Mouse (Mus musculus): ENCODE results near the gene Flt3l. TPM values are rescaled to one million over a fixed set of nuclear protein-coding genes. Genes with fewer than 3 reads are reported as not detected.
A peak's percentile ranks its signal among the peaks of the same experiment; 100 is the strongest.

Gene Flt3l
- polyA plus RNA-seq, 1 experiment from 2014 or later = 2.4 TPM

- no peak for TF ChIP-seq CTCF (IDR thresholded peaks at IDR 0.05; ENCODE audit: low read depth)
- Histone ChIP-seq H3K27me3 (ENCODE audit: insufficient read depth, low read length) (no peaks in the 10 kb centered on the region), H3K4me1 (replicated peaks; ENCODE audit: insufficient read depth, low read length) (peaks cover 11% of the 10 kb centered on the region), H3K27ac (peak overlapping the region; percentile 80), H3K36me3 (ENCODE audit: insufficient read depth, low read length) (peaks cover 14% of the 10 kb centered on the region; the same call in 1 of the 2 replicates), H3K4me3 (replicated peaks; ENCODE audit: low read depth, low read length) (no peak overlapping the region), H3K4me2 (ENCODE audit: low read length) (no peak overlapping the region), H3K9ac (ENCODE audit: low read depth, low read length) (no peak overlapping the region), H3K9me3 (replicated peaks; ENCODE audit: low read length) (no peaks in the 10 kb centered on the region)
- no peak for ATAC-seq (replicated peaks; ENCODE audit: low FRiP score, low read depth)
- DNase-seq (ENCODE audit: low spot score) = peak; percentile 51
- WGBS = 29% methylated on average over 4 of the region's 4 CpGs
Measured at GRCm38 (mm10) chr7:45150321-45150720, 14.1 kb upstream of the Flt3l start.

- WGBS = 64% methylated on average over 6 of the region's 6 CpGs
- ATAC-seq (replicated peaks; ENCODE audit: low FRiP score, low read depth) (no peak), DNase-seq (ENCODE audit: low spot score) (peak; percentile 69)
- Histone ChIP-seq H3K4me2 (ENCODE audit: low read length) (no peak overlapping the region), H3K27ac (peak overlapping the region; percentile 69), H3K27me3 (ENCODE audit: insufficient read depth, low read length) (no peaks in the 10 kb centered on the region), H3K36me3 (ENCODE audit: insufficient read depth, low read length) (peaks cover 21% of the 10 kb centered on the region), H3K9me3 (replicated peaks; ENCODE audit: low read length) (no peaks in the 10 kb centered on the region), H3K4me3 (replicated peaks; ENCODE audit: low read depth, low read length) (no peak overlapping the region), H3K4me1 (replicated peaks; ENCODE audit: insufficient read depth, low read length) (peaks cover 11% of the 10 kb centered on the region), H3K9ac (ENCODE audit: low read depth, low read length) (no peak overlapping the region)
- no peak for TF ChIP-seq CTCF (IDR thresholded peaks at IDR 0.05; ENCODE audit: low read depth)
Measured at GRCm38 (mm10) chr7:45149545-45149944, 13.3 kb upstream of the Flt3l start.

- ATAC-seq (replicated peaks; ENCODE audit: low FRiP score, low read depth) (no peak), DNase-seq (ENCODE audit: low spot score) (no peak)
- no peaks in the 10 kb centered on the region for H3K27me3 ChIP-seq (ENCODE audit: insufficient read depth, low read length)
- TF ChIP-seq CTCF (IDR thresholded peaks at IDR 0.05; ENCODE audit: low read depth) = no peak
- H3K36me3 ChIP-seq (ENCODE audit: insufficient read depth, low read length) = peaks cover 28% of the 10 kb centered on the region
- peaks cover 11% of the 10 kb centered on the region for H3K4me1 ChIP-seq (replicated peaks; ENCODE audit: insufficient read depth, low read length)
- peak overlapping the region; percentile 69 for H3K27ac ChIP-seq
- no peak overlapping the region for H3K9ac ChIP-seq (ENCODE audit: low read depth, low read length)
- WGBS = 55% methylated on average over 4 of the region's 4 CpGs
- H3K4me3 ChIP-seq (replicated peaks; ENCODE audit: low read depth, low read length) = no peak overlapping the region
- no peak overlapping the region for H3K4me2 ChIP-seq (ENCODE audit: low read length)
- no peaks in the 10 kb centered on the region for H3K9me3 ChIP-seq (replicated peaks; ENCODE audit: low read length)
Measured at GRCm38 (mm10) chr7:45148534-45149098, 12.4 kb upstream of the Flt3l start.

- H3K9me3 ChIP-seq (replicated peaks; ENCODE audit: low read length) = no peaks in the 10 kb centered on the region
- H3K9ac ChIP-seq (ENCODE audit: low read depth, low read length) = no peak overlapping the region
- no peak for TF ChIP-seq CTCF (IDR thresholded peaks at IDR 0.05; ENCODE audit: low read depth)
- H3K4me2 ChIP-seq (ENCODE audit: low read length) = no peak overlapping the region
- DNase-seq (ENCODE audit: low spot score) (no peak), ATAC-seq (replicated peaks; ENCODE audit: low FRiP score, low read depth) (peak; percentile 52)
- no peaks in the 10 kb centered on the region for H3K27me3 ChIP-seq (ENCODE audit: insufficient read depth, low read length)
- WGBS = 67% methylated on average over 11 of the region's 11 CpGs
- H3K36me3 ChIP-seq (ENCODE audit: insufficient read depth, low read length) = peaks cover 34% of the 10 kb centered on the region
- peak overlapping the region; percentile 69 for H3K27ac ChIP-seq
- H3K4me3 ChIP-seq (replicated peaks; ENCODE audit: low read depth, low read length) = no peak overlapping the region
- H3K4me1 ChIP-seq (replicated peaks; ENCODE audit: insufficient read depth, low read length) = peaks cover 11% of the 10 kb centered on the region
Measured at GRCm38 (mm10) chr7:45147899-45148298, 11.7 kb upstream of the Flt3l start.

GRCm38 (mm10) chr7:45147267-45147666 is 11.0 kb upstream of the Flt3l start:
- peak overlapping the region; percentile 64; the same call in 1 of the 2 replicates for H3K27ac ChIP-seq
- no peak overlapping the region for H3K4me3 ChIP-seq (replicated peaks; ENCODE audit: low read depth, low read length)
- peak; percentile 17; the same call in 1 of the 2 replicates for ATAC-seq (replicated peaks; ENCODE audit: low FRiP score, low read depth)
- H3K4me1 ChIP-seq (replicated peaks; ENCODE audit: insufficient read depth, low read length) = peaks cover 11% of the 10 kb centered on the region
- H3K36me3 ChIP-seq (ENCODE audit: insufficient read depth, low read length) = peaks cover 37% of the 10 kb centered on the region
- no peaks in the 10 kb centered on the region for H3K9me3 ChIP-seq (replicated peaks; ENCODE audit: low read length)
- no peaks in the 10 kb centered on the region for H3K27me3 ChIP-seq (ENCODE audit: insufficient read depth, low read length)
- H3K4me2 ChIP-seq (ENCODE audit: low read length) = no peak overlapping the region
- no peak overlapping the region for H3K9ac ChIP-seq (ENCODE audit: low read depth, low read length)
- 88% methylated on average over 11 of the region's 11 CpGs for WGBS
- TF ChIP-seq CTCF (IDR thresholded peaks at IDR 0.05; ENCODE audit: low read depth) = no peak
- DNase-seq (ENCODE audit: low spot score) = no peak

- Histone ChIP-seq H3K36me3 (ENCODE audit: insufficient read depth, low read length) (peaks cover 37% of the 10 kb centered on the region), H3K4me1 (replicated peaks; ENCODE audit: insufficient read depth, low read length) (peaks cover 5% of the 10 kb centered on the region; the same call in 1 of the 2 replicates), H3K9ac (ENCODE audit: low read depth, low read length) (no peak overlapping the region), H3K9me3 (replicated peaks; ENCODE audit: low read length) (no peaks in the 10 kb centered on the region), H3K27me3 (ENCODE audit: insufficient read depth, low read length) (no peaks in the 10 kb centered on the region), H3K27ac (no peak overlapping the region), H3K4me3 (replicated peaks; ENCODE audit: low read depth, low read length) (no peak overlapping the region), H3K4me2 (ENCODE audit: low read length) (no peak overlapping the region)
- 94% methylated on average over 8 of the region's 8 CpGs for WGBS
- TF ChIP-seq CTCF (IDR thresholded peaks at IDR 0.05; ENCODE audit: low read depth) = no peak
- ATAC-seq (replicated peaks; ENCODE audit: low FRiP score, low read depth) (no peak), DNase-seq (ENCODE audit: low spot score) (no peak)
Measured at GRCm38 (mm10) chr7:45145460-45145859, 9.2 kb upstream of the Flt3l start.

Measured in kidney, postnatal 0 days (tissue).